Mouse (Mus musculus): Measurements from ENCODE around the gene Fcgr1. TPM values are rescaled to one million over a fixed set of nuclear protein-coding genes. Genes with fewer than 3 reads are reported as not detected.
A peak's percentile ranks its signal among the peaks of the same experiment; 100 is the strongest.
"Not testable (repeated sequence)": the region's sequence is repeated elsewhere in the genome, so short reads cannot be mapped to it uniquely, and the experiment has no call there.

The Fcgr1 gene
- polyA plus RNA-seq, 1 experiment from 2014 or later: 3.7 TPM

DNA sequence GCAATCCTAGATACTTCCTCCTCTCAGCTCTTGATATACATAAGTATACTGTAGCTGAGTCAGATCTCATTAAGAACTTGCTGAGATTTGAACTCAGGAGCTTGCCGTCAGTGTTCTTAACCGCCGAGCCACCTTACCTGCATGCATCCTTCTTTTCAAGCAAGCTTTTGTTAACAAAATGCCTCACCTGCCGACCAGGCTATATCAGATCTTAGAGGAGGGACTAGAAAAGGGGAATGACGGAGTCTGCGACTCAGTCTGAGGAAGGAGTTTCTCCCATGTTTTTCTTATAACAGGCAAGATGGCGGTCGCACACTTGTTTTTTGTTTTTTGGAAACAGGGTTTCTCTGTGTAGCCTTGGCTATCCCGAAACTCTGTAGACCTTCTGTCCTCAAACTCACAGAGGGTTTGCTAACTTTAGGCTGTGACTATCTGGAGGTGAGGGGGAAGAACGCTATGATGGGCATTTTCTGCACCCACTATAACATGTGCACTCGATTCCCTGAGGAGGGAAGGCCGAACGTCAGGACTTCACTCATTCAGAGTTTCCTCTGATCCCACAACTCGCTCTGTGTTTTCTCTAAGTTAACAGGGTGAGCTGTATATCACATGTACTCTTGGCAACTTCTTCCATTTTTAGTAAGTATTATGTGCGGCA is 35.1 kb upstream of the Fcgr1 start:
- Histone ChIP-seq H3K4me2 (ENCODE audit: low read depth, low read length) (no peak overlapping the region), H3K27ac (ENCODE audit: low read length) (0 out of 2 replicates have a peak overlapping the region, but pooled peaks have one; percentile 51), H3K9me3 (ENCODE audit: control insufficient read depth, low read length) (no peaks in the 10 kb centered on the region), H3K4me3 (ENCODE audit: low read length) (no peak overlapping the region), H3K9ac (ENCODE audit: low read depth, low read length) (no peak overlapping the region), H3K27me3 (replicated peaks; ENCODE audit: control insufficient read depth, insufficient read depth, low read length) (peaks cover 44% of the 10 kb centered on the region), H3K4me1 (ENCODE audit: control insufficient read depth, insufficient read depth, low read length) (peaks cover 9% of the 10 kb centered on the region), H3K36me3 (ENCODE audit: control insufficient read depth, insufficient read depth, low read length) (no peaks in the 10 kb centered on the region)
- ATAC-seq: no peak; the same call in 1 of the 2 replicates
- WGBS: 20% methylated on average over 15 of the region's 15 CpGs

DNA sequence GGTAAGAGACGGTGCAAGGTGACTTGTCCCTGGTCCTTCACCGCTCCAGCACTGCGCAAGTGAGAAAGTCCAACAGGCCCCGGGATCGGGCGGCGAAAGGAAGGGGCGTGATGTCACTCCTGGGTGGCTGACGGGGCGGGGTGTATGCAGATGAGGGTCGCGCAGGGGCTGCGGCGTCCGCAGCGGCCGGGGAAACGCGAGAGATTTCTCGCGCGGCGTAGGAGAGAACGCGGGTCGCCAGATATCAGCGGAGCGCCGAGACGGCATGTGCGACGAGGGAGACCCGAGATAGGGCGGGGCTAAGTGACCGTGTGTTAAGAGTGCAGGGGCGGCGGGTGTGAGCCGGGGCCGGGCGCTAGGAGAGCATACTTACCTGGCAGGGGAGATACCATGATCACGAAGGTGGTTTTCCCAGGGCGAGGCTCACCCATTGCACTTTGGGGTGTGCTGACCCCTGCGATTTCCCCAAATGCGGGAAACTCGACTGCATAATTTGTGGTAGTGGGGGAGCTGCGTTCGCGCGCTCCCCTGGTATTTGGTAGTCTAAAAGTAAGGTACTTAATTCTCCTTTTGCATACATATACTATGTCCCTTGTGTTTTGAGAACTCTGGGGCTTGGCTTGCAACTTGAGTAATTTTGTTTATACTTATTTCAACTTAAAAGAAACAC is 34.4 kb upstream of the Fcgr1 start:
- Histone ChIP-seq H3K27me3 (replicated peaks; ENCODE audit: control insufficient read depth, insufficient read depth, low read length) (peaks cover 39% of the 10 kb centered on the region), H3K4me3 (ENCODE audit: low read length) (peak overlapping the region; percentile 45), H3K27ac (ENCODE audit: low read length) (0 out of 2 replicates have a peak overlapping the region, but pooled peaks have one; percentile 51), H3K4me2 (ENCODE audit: low read depth, low read length) (peak overlapping the region; percentile 62), H3K9ac (ENCODE audit: low read depth, low read length) (peak overlapping the region; percentile 57)
- peak; percentile 94 for ATAC-seq
- under 1% methylated on average over 48 of the region's 49 CpGs for whole genome bisulfite sequencing
- H3K9me3 ChIP-seq (ENCODE audit: control insufficient read depth, low read length); H3K4me1 ChIP-seq (ENCODE audit: control insufficient read depth, insufficient read depth, low read length); H3K36me3 ChIP-seq (ENCODE audit: control insufficient read depth, insufficient read depth, low read length): not testable (repeated sequence)

DNA sequence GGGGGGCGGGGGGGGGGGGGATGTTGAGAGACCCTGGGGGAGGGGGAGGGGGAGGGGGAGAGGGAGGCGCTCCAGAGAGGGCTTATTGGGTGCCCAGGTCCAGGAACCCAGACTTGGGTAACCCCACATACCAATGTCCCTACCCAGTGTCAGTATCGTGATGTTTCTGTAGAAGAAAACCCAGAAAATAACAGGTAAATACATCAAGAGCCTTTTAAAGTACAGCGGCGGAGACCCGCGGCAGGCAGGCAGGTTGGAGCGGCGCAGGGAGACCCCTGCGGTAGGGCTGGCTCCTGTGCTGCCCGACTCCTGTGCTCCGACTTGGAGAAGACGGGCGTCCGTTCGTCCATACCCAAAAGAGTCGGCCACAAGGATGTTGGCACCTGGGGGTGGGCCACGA is 33.9 kb upstream of the Fcgr1 start:
- Histone ChIP-seq H3K9me3 (ENCODE audit: control insufficient read depth, low read length) (no peaks in the 10 kb centered on the region), H3K27ac (ENCODE audit: low read length) (no peak overlapping the region), H3K27me3 (replicated peaks; ENCODE audit: control insufficient read depth, insufficient read depth, low read length) (peaks cover 33% of the 10 kb centered on the region), H3K36me3 (ENCODE audit: control insufficient read depth, insufficient read depth, low read length) (no peaks in the 10 kb centered on the region), H3K9ac (ENCODE audit: low read depth, low read length) (peak overlapping the region; percentile 57; the same call in 1 of the 2 replicates), H3K4me2 (ENCODE audit: low read depth, low read length) (peak overlapping the region; percentile 62), H3K4me1 (ENCODE audit: control insufficient read depth, insufficient read depth, low read length) (peaks cover 7% of the 10 kb centered on the region), H3K4me3 (ENCODE audit: low read length) (peak overlapping the region; percentile 45)
- ATAC-seq: peak; percentile 15; the same call in 1 of the 2 replicates
- WGBS: 0% methylated on average over 11 of the region's 18 CpGs

DNA sequence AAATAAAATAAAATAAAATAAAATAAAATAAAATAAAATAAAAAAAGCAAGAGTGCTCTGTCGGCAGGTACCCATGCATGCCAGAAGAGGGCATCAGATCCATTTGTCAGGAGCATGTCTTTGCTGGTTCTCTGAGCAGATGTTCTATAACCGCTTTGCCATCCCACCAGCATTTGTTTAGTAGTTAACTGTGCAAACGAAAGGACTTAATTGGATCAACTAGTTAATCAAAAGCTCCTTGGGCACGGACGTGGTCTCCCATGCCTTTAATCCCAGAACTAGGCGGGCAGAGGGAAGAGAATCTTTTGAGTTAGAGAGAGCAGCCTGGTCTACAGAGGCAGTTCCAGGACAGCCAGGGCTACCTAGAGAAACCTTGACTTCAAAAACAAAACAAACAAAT is 33.4 kb upstream of the Fcgr1 start:
- Histone ChIP-seq H3K4me2 (ENCODE audit: low read depth, low read length) (no peak overlapping the region; the same call in 1 of the 2 replicates), H3K9me3 (ENCODE audit: control insufficient read depth, low read length) (no peaks in the 10 kb centered on the region), H3K27ac (ENCODE audit: low read length) (no peak overlapping the region), H3K4me3 (ENCODE audit: low read length) (0 out of 2 replicates have a peak overlapping the region, but pooled peaks have one; percentile 9), H3K4me1 (ENCODE audit: control insufficient read depth, insufficient read depth, low read length) (peaks cover 5% of the 10 kb centered on the region), H3K27me3 (replicated peaks; ENCODE audit: control insufficient read depth, insufficient read depth, low read length) (peaks cover 34% of the 10 kb centered on the region), H3K36me3 (ENCODE audit: control insufficient read depth, insufficient read depth, low read length) (no peaks in the 10 kb centered on the region), H3K9ac (ENCODE audit: low read depth, low read length) (no peak overlapping the region)
- 6% methylated on average over 6 of the region's 6 CpGs for WGBS
- ATAC-seq: no peak

DNA sequence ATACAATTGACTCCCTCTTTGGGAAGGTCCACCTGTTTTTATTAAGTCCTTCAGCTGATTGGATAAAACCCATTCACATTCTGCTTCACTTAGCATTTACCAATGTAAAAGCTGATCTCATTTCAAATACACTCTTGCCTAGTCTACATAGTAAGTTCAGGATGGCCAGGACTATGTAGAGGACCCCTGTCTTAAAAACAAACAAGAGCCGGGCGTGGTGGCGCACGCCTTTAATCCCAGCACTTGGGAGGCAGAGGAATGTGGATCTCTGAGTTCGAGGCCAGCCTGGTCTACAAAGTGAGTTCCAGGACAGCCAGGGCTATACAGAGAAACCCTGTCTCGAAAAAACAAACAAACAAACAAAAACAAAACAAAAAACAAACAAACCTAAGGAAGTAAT is 30.0 kb upstream of the Fcgr1 start:
- not testable (repeated sequence) for H3K36me3 ChIP-seq (ENCODE audit: control insufficient read depth, insufficient read depth, low read length); H3K4me2 ChIP-seq (ENCODE audit: low read depth, low read length); H3K9me3 ChIP-seq (ENCODE audit: control insufficient read depth, low read length); H3K4me3 ChIP-seq (ENCODE audit: low read length); H3K27ac ChIP-seq (ENCODE audit: low read length); H3K9ac ChIP-seq (ENCODE audit: low read depth, low read length); H3K4me1 ChIP-seq (ENCODE audit: control insufficient read depth, insufficient read depth, low read length); ATAC-seq
- peaks cover 22% of the 10 kb centered on the region for H3K27me3 ChIP-seq (replicated peaks; ENCODE audit: control insufficient read depth, insufficient read depth, low read length)
- 56% methylated on average over 6 of the region's 6 CpGs for WGBS

DNA sequence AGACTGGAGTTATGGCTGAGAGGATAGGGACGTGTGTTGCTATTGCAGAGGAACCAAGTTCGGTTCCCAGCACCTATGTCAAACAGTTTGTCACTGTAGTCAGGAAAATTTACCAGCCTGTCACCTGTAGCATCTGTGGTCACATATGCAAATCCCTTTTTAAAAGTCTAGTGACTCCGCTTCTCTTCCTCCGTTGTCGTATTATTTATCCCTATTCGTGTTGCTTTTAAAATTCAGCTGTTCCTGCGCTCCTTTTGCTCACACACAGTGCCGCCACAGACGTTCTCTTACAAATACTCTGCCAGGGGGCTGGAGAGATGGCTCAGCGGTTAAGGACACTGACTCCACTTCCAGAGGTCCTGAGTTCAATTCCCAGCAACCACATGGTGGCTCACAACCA is 28.8 kb upstream of the Fcgr1 start:
- Histone ChIP-seq H3K4me2 (ENCODE audit: low read depth, low read length) (no peak overlapping the region), H3K9me3 (ENCODE audit: control insufficient read depth, low read length) (no peaks in the 10 kb centered on the region), H3K36me3 (ENCODE audit: control insufficient read depth, insufficient read depth, low read length) (no peaks in the 10 kb centered on the region), H3K4me3 (ENCODE audit: low read length) (no peak overlapping the region), H3K27ac (ENCODE audit: low read length) (no peak overlapping the region), H3K9ac (ENCODE audit: low read depth, low read length) (no peak overlapping the region), H3K4me1 (ENCODE audit: control insufficient read depth, insufficient read depth, low read length) (no peaks in the 10 kb centered on the region), H3K27me3 (replicated peaks; ENCODE audit: control insufficient read depth, insufficient read depth, low read length) (peaks cover 18% of the 10 kb centered on the region)
- 19% methylated on average over 10 of the region's 10 CpGs for WGBS
- no peak for ATAC-seq

DNA sequence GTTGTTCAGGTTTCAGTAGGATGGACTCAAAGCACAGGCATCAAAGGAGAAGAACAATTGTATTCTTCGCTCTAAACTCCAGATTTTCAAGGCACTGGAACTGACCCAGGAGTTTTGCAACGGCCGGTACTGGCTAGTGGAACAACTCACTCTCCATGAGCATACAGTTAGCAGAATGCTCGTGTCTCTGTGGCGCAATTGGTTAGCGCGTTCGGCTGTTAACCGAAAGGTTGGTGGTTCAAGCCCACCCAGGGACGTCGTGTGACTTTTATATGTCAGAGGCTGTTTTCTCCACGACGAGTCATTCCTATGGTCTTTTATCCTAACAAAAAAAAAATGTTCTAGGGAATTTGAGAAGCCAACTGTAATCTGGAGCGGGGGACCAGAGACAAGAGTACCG is 28.1 kb upstream of the Fcgr1 start:
- Histone ChIP-seq H3K9ac (ENCODE audit: low read depth, low read length) (no peak overlapping the region), H3K27me3 (replicated peaks; ENCODE audit: control insufficient read depth, insufficient read depth, low read length) (peaks cover 15% of the 10 kb centered on the region), H3K36me3 (ENCODE audit: control insufficient read depth, insufficient read depth, low read length) (no peaks in the 10 kb centered on the region), H3K4me3 (ENCODE audit: low read length) (no peak overlapping the region), H3K4me2 (ENCODE audit: low read depth, low read length) (no peak overlapping the region), H3K4me1 (ENCODE audit: control insufficient read depth, insufficient read depth, low read length) (no peaks in the 10 kb centered on the region), H3K9me3 (ENCODE audit: control insufficient read depth, low read length) (no peaks in the 10 kb centered on the region), H3K27ac (ENCODE audit: low read length) (no peak overlapping the region)
- WGBS: 16% methylated on average over 15 of the region's 15 CpGs
- ATAC-seq: no peak

DNA sequence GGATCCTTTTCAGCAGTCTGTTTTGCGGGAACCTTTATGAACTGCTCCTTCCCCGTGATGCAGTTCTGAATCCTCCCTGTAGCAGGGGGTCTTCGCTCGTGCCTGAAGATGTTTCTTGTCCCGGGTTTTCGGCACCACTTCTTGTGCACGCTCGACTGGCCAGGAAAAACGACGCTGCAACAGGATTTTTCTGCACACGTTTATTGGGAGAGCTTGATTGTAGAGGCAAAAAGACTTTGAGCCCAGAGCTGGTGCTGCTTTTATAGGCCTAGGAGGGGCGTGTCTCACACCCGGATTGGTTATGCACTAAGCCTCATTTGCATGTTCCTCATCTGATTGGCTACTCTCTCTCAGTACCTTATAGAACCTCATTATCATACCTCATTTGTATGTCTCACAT is 26.2 kb upstream of the Fcgr1 start:
- H3K27ac ChIP-seq (ENCODE audit: low read length); H3K36me3 ChIP-seq (ENCODE audit: control insufficient read depth, insufficient read depth, low read length); H3K4me1 ChIP-seq (ENCODE audit: control insufficient read depth, insufficient read depth, low read length); H3K4me3 ChIP-seq (ENCODE audit: low read length); H3K9me3 ChIP-seq (ENCODE audit: control insufficient read depth, low read length); H3K4me2 ChIP-seq (ENCODE audit: low read depth, low read length); ATAC-seq; H3K9ac ChIP-seq (ENCODE audit: low read depth, low read length); H3K27me3 ChIP-seq (replicated peaks; ENCODE audit: control insufficient read depth, insufficient read depth, low read length): not testable (repeated sequence)
- 91% methylated on average over 11 of the region's 13 CpGs for WGBS

DNA sequence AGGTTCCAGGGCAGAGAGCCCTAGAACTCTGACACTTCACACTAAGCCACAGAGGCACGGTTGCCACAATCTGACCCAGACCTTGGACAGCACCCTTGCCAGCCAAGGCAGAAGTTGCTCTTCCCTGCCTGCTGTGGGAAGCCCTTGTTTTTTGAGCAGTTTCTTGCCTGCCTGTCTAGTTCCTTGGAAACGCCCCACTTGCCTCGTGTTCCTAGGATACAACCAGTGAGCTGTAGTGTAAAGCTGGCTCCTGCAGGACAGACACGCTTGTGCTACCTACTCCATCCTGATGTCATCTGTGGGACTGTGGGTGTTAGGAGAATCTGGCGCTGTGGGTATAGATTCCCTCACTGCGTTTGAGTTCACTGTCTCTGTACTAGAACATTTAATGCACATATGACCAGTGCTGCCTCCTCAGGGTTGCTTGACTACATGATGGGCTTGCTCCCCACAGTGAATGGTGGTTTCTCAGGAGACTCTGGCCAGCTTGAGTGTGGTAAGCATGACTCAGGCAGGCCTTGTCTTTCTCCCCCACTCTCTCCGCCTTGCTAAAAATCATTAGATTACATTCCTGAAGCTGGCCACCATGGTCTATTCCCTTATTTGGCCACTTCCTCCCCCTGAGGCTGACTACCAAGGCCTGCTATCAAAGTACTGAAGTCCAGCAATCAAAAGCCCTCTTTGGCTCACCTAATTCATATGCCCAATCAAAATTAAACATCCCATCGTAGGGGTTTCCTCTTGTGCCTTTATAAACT is 18.8 kb upstream of the Fcgr1 start:
- Histone ChIP-seq H3K9ac (ENCODE audit: low read depth, low read length) (no peak overlapping the region), H3K4me3 (ENCODE audit: low read length) (no peak overlapping the region), H3K4me1 (ENCODE audit: control insufficient read depth, insufficient read depth, low read length) (no peaks in the 10 kb centered on the region), H3K27me3 (replicated peaks; ENCODE audit: control insufficient read depth, insufficient read depth, low read length) (no peaks in the 10 kb centered on the region), H3K4me2 (ENCODE audit: low read depth, low read length) (no peak overlapping the region), H3K27ac (ENCODE audit: low read length) (no peak overlapping the region), H3K9me3 (ENCODE audit: control insufficient read depth, low read length) (no peaks in the 10 kb centered on the region), H3K36me3 (ENCODE audit: control insufficient read depth, insufficient read depth, low read length) (no peaks in the 10 kb centered on the region)
- no peak for ATAC-seq
- 57% methylated on average over 8 of the region's 8 CpGs for WGBS

Data from intestine, embryonic 16.5 days (tissue).